Mouse (Mus musculus): ENCODE results near the gene Il12rb1. TPM values are rescaled to one million over a fixed set of nuclear protein-coding genes. Genes with fewer than 3 reads are reported as not detected.
A peak's percentile ranks its signal among the peaks of the same experiment; 100 is the strongest.

Gene Il12rb1
- polyA plus RNA-seq, 1 experiment, result 53.4 TPM

GRCm38 (mm10) chr8:70796403-70797080 is 11.7 kb upstream of the Il12rb1 start:
- peaks cover 51% of the 10 kb centered on the region for H3K4me1 ChIP-seq (replicated peaks; ENCODE audit: control insufficient read depth, insufficient read depth, low read length)
- H3K4me3 ChIP-seq (ENCODE audit: control insufficient read depth, insufficient read depth, low read length), result peak overlapping the region; percentile 43
- H3K36me3 ChIP-seq (ENCODE audit: control insufficient read depth, insufficient read depth, low read length), result no peaks in the 10 kb centered on the region
- WGBS, result 17% methylated on average over 54 of the region's 54 CpGs
- no peak for DNase-seq
- no peaks in the 10 kb centered on the region for H3K27me3 ChIP-seq (ENCODE audit: control insufficient read depth, insufficient read depth, low read length)
- H3K27ac ChIP-seq (ENCODE audit: control insufficient read depth, insufficient read depth, low read length), result no peak overlapping the region
- TF ChIP-seq POLR2A (IDR thresholded peaks at IDR 0.05; ENCODE audit: control insufficient read depth, extremely low read depth, insufficient read depth, low read length, poor library complexity), result no peak
- TF ChIP-seq CTCF (IDR thresholded peaks at IDR 0.05; ENCODE audit: borderline replicate concordance, control insufficient read depth, extremely low read depth, insufficient read depth, low read length, poor library complexity), result no peak

DNA sequence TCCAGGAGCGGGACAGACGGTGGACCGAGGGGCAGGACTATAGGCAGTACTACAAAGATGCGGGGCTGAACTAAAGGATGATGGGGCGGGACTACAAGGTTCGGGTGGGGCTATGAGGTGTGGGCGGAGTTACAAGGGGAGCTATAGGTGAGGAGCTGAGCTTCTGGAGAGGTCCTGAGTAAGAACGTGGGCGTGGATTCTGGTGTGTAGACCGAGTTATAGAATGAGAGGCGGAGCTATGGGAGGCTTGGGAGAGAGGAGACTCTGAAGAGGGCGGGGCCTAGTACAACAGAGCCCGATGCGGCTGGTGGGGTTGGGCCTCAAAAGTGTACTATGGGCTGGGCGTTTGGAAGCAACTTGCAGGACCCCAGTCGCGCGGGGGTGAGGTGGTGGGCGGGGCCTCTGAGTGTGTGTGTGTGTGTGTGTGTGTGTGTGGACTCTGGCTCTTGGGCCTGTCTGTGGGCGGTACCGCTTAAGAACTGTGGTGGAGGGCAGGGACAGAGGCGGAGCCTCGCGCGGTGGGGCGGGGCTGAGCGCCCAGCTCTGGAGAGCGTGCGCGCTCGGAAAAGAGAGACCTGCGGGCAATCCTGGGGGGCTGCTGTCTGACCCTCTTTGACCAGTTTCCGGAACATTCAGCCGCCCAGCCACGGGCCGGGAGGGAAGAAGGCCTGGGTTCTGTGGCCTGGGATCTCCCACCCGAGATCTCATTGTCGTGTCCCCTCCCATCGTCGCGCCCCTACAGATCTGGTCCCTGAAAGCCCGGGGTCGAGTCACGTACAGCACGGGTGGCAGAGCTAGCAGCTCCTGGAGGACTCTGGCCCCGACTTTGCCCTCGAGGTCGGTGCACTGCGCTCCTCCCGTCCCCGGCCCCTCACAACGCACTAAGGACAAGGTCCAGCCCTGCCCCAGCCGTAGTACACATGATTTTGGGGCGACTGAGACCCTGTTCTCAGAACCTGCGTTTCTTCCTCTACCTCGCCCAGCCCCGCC is 10.9 kb upstream of the Il12rb1 start:
- WGBS, result 1% methylated on average over 57 of the region's 57 CpGs
- TF ChIP-seq CTCF (IDR thresholded peaks at IDR 0.05; ENCODE audit: borderline replicate concordance, control insufficient read depth, extremely low read depth, insufficient read depth, low read length, poor library complexity) (no peak), POLR2A (IDR thresholded peaks at IDR 0.05; ENCODE audit: control insufficient read depth, extremely low read depth, insufficient read depth, low read length, poor library complexity) (no peak)
- no peak overlapping the region for H3K27ac ChIP-seq (ENCODE audit: control insufficient read depth, insufficient read depth, low read length)
- peaks cover 59% of the 10 kb centered on the region for H3K4me1 ChIP-seq (replicated peaks; ENCODE audit: control insufficient read depth, insufficient read depth, low read length)
- no peaks in the 10 kb centered on the region for H3K36me3 ChIP-seq (ENCODE audit: control insufficient read depth, insufficient read depth, low read length)
- DNase-seq, result peak; percentile 77
- H3K27me3 ChIP-seq (ENCODE audit: control insufficient read depth, insufficient read depth, low read length), result no peaks in the 10 kb centered on the region
- H3K4me3 ChIP-seq (ENCODE audit: control insufficient read depth, insufficient read depth, low read length), result peak overlapping the region; percentile 43

GRCm38 (mm10) chr8:70798281-70798680 is 10.0 kb upstream of the Il12rb1 start:
- no peak overlapping the region for H3K27ac ChIP-seq (ENCODE audit: control insufficient read depth, insufficient read depth, low read length)
- no peak for DNase-seq
- TF ChIP-seq CTCF (IDR thresholded peaks at IDR 0.05; ENCODE audit: borderline replicate concordance, control insufficient read depth, extremely low read depth, insufficient read depth, low read length, poor library complexity) (no peak), POLR2A (IDR thresholded peaks at IDR 0.05; ENCODE audit: control insufficient read depth, extremely low read depth, insufficient read depth, low read length, poor library complexity) (no peak)
- WGBS, result 55% methylated on average over 15 of the region's 15 CpGs
- no peaks in the 10 kb centered on the region for H3K36me3 ChIP-seq (ENCODE audit: control insufficient read depth, insufficient read depth, low read length)
- peaks cover 55% of the 10 kb centered on the region for H3K4me1 ChIP-seq (replicated peaks; ENCODE audit: control insufficient read depth, insufficient read depth, low read length)
- H3K27me3 ChIP-seq (ENCODE audit: control insufficient read depth, insufficient read depth, low read length), result no peaks in the 10 kb centered on the region
- H3K4me3 ChIP-seq (ENCODE audit: control insufficient read depth, insufficient read depth, low read length), result no peak overlapping the region

GRCm38 (mm10) chr8:70800648-70801047 is 7.6 kb upstream of the Il12rb1 start:
- Histone ChIP-seq H3K4me3 (ENCODE audit: control insufficient read depth, insufficient read depth, low read length) (no peak overlapping the region), H3K27ac (ENCODE audit: control insufficient read depth, insufficient read depth, low read length) (peak overlapping the region; percentile 76), H3K27me3 (ENCODE audit: control insufficient read depth, insufficient read depth, low read length) (no peaks in the 10 kb centered on the region), H3K4me1 (replicated peaks; ENCODE audit: control insufficient read depth, insufficient read depth, low read length) (peaks cover 71% of the 10 kb centered on the region), H3K36me3 (ENCODE audit: control insufficient read depth, insufficient read depth, low read length) (no peaks in the 10 kb centered on the region)
- WGBS, result 45% methylated on average over 10 of the region's 10 CpGs
- no peak for DNase-seq
- TF ChIP-seq CTCF (IDR thresholded peaks at IDR 0.05; ENCODE audit: borderline replicate concordance, control insufficient read depth, extremely low read depth, insufficient read depth, low read length, poor library complexity) (no peak), POLR2A (IDR thresholded peaks at IDR 0.05; ENCODE audit: control insufficient read depth, extremely low read depth, insufficient read depth, low read length, poor library complexity) (no peak)

DNA sequence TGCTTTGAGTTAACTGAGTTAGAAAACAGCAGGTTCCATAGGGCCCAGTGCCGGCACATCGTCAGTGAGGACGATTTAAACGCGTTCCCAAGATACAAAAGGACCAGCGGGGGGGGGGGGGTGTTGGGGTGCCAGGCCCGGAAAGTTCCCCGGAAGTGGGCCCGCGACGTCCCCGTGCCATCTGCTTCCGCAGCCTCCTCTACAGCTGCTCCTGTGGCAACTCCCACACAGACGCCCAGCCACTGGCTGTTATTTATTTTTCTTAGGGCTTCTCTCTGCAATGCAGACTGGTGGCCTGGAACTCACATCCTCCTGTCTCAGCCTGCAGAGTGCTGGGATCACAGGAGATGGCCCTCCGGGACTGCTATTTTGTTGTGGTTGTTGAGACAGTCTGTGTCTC is 7.1 kb upstream of the Il12rb1 start:
- H3K4me3 ChIP-seq (ENCODE audit: control insufficient read depth, insufficient read depth, low read length), result 0 out of 2 replicates have a peak overlapping the region, but pooled peaks have one; percentile 8
- H3K36me3 ChIP-seq (ENCODE audit: control insufficient read depth, insufficient read depth, low read length), result no peaks in the 10 kb centered on the region
- H3K27me3 ChIP-seq (ENCODE audit: control insufficient read depth, insufficient read depth, low read length), result no peaks in the 10 kb centered on the region
- WGBS, result 36% methylated on average over 15 of the region's 15 CpGs
- TF ChIP-seq POLR2A (IDR thresholded peaks at IDR 0.05; ENCODE audit: control insufficient read depth, extremely low read depth, insufficient read depth, low read length, poor library complexity) (no peak), CTCF (IDR thresholded peaks at IDR 0.05; ENCODE audit: borderline replicate concordance, control insufficient read depth, extremely low read depth, insufficient read depth, low read length, poor library complexity) (no peak)
- H3K27ac ChIP-seq (ENCODE audit: control insufficient read depth, insufficient read depth, low read length), result peak overlapping the region; percentile 85
- peaks cover 76% of the 10 kb centered on the region for H3K4me1 ChIP-seq (replicated peaks; ENCODE audit: control insufficient read depth, insufficient read depth, low read length)
- peak; percentile 68 for DNase-seq

- peak overlapping the region; percentile 85 for H3K27ac ChIP-seq (ENCODE audit: control insufficient read depth, insufficient read depth, low read length)
- H3K27me3 ChIP-seq (ENCODE audit: control insufficient read depth, insufficient read depth, low read length), result no peaks in the 10 kb centered on the region
- no peak for DNase-seq
- H3K4me1 ChIP-seq (replicated peaks; ENCODE audit: control insufficient read depth, insufficient read depth, low read length), result peaks cover 78% of the 10 kb centered on the region
- 88% methylated on average over 1 of the region's 1 CpGs for WGBS
- H3K4me3 ChIP-seq (ENCODE audit: control insufficient read depth, insufficient read depth, low read length), result no peak overlapping the region
- TF ChIP-seq POLR2A (IDR thresholded peaks at IDR 0.05; ENCODE audit: control insufficient read depth, extremely low read depth, insufficient read depth, low read length, poor library complexity) (no peak), CTCF (IDR thresholded peaks at IDR 0.05; ENCODE audit: borderline replicate concordance, control insufficient read depth, extremely low read depth, insufficient read depth, low read length, poor library complexity) (no peak)
- H3K36me3 ChIP-seq (ENCODE audit: control insufficient read depth, insufficient read depth, low read length), result no peaks in the 10 kb centered on the region
Measured at GRCm38 (mm10) chr8:70801830-70802229, 6.4 kb upstream of the Il12rb1 start.

Data from thymus, adult 2 months (tissue).